Mouse (Mus musculus) limb, embryonic 11.5 days (tissue): ENCODE data around the gene Rfc2. TPM values are rescaled to one million over a fixed set of nuclear protein-coding genes. Genes with fewer than 3 reads are reported as not detected.

Experiments
- ATAC-seq: fragments of 200-750 bp; cut with Nextera tagmentation; 2 replicates; pipeline ENCODE4 v1.8.0; 2017; ENCODE audit warnings: low read depth; ENCODE audit not compliant: insufficient number of reproducible peaks, low FRiP score, low TSS enrichment
- DNase-seq: peaks from one replicate; pipeline ENCODE4 v3.0.0-alpha.2; 2015; ENCODE audit warnings: low spot score
- H3K27ac ChIP-seq: fragments of 300-500 bp; sonication (generic); replicated peaks from 2 replicates; pipeline ENCODE4 v1.5.1; 2014; ENCODE audit warnings: low read depth, mild to moderate bottlenecking, low read length
- H3K27me3 ChIP-seq: fragments of 300-500 bp; sonication (generic); 2 replicates; pipeline ENCODE4 v1.6.1; 2014; ENCODE audit warnings: mild to moderate bottlenecking, low read length, mixed read lengths; ENCODE audit not compliant: control insufficient read depth, insufficient read depth
- H3K36me3 ChIP-seq: fragments of 300-500 bp; sonication (generic); 2 replicates; pipeline ENCODE4 v1.6.1; 2014; ENCODE audit warnings: mild to moderate bottlenecking, low read length, moderate library complexity, mixed read lengths; ENCODE audit not compliant: control insufficient read depth, insufficient read depth
- H3K4me1 ChIP-seq: fragments of 300-500 bp; sonication (generic); 2 replicates; pipeline ENCODE4 v1.6.1; 2014; ENCODE audit warnings: low read length, mixed read lengths; ENCODE audit not compliant: control insufficient read depth, insufficient read depth
- H3K4me2 ChIP-seq: fragments of 300-500 bp; sonication (generic); 2 replicates; pipeline ENCODE4 v1.6.1; 2014; ENCODE audit warnings: low read depth, mild to moderate bottlenecking, moderate library complexity; ENCODE audit not compliant: severe bottlenecking
- H3K4me3 ChIP-seq: fragments of 300-500 bp; sonication (generic); 2 replicates; pipeline ENCODE4 v1.5.1; 2014; ENCODE audit warnings: low read depth, low read length
- H3K9ac ChIP-seq: fragments of 300-500 bp; sonication (generic); 2 replicates; pipeline ENCODE4 v1.6.1; 2014; ENCODE audit warnings: mild to moderate bottlenecking, low read length
- H3K9me3 ChIP-seq: fragments of 300-500 bp; sonication (generic); 2 replicates; pipeline ENCODE4 v1.6.1; 2016; ENCODE audit warnings: low read length; ENCODE audit not compliant: control insufficient read depth
- WGBS: fragments of 180-500 bp; shearing (Covaris S2); extraction: QIAGEN DNeasy Blood & Tissue Kit; methylation state at CpG from one replicate; pipeline ENCODE4 v1.1.7; 2014; 5-methylcytosine and 5-hydroxymethylcytosine counted together
- polyA plus RNA-seq: library from polyadenylated mRNA; unstranded; fragments of >200 nt; fragmentation: Nextera tagmentation; extraction: Ambion mirVana; gene quantifications from 2 replicates; pipeline ENCODE4 v1.2.1, GENCODE M21; 2014

Rfc2 gene
- polyA plus RNA-seq, 1 experiment from 2014 or later, result 420 TPM

- Histone ChIP-seq H3K9me3 (no peaks in the 10 kb centered on the region), H3K4me2 (no peak overlapping the region), H3K4me3 (no peak overlapping the region), H3K36me3 (no peaks in the 10 kb centered on the region), H3K4me1 (0 out of 2 replicates have a peak, but pooled peaks cover 4% of the 10 kb centered on the region), H3K27me3 (no peaks in the 10 kb centered on the region), H3K9ac (no peak overlapping the region), H3K27ac (no peak overlapping the region)
- ATAC-seq (no peak), DNase-seq (no peak)
- WGBS, result 86% methylated on average over 11 of the region's 11 CpGs
Observed at GRCm38 (mm10) chr5:134604376-134604775, 23.2 kb downstream of the Rfc2 start.

GRCm38 (mm10) chr5:134606314-134606713, 25.1 kb downstream of the Rfc2 start:
- DNase-seq, result no peak
- Histone ChIP-seq H3K4me2 (no peak overlapping the region), H3K27ac (no peak overlapping the region), H3K36me3 (no peaks in the 10 kb centered on the region), H3K9me3 (no peaks in the 10 kb centered on the region), H3K27me3 (no peaks in the 10 kb centered on the region), H3K4me1 (no peaks in the 10 kb centered on the region), H3K4me3 (no peak overlapping the region), H3K9ac (no peak overlapping the region)
- ATAC-seq, result no peak

- Histone ChIP-seq H3K4me3 (no peak overlapping the region), H3K9ac (no peak overlapping the region), H3K4me2 (no peak overlapping the region), H3K9me3 (no peaks in the 10 kb centered on the region), H3K27me3 (no peaks in the 10 kb centered on the region), H3K27ac (no peak overlapping the region), H3K4me1 (no peaks in the 10 kb centered on the region), H3K36me3 (no peaks in the 10 kb centered on the region)
- DNase-seq, result no peak
- no peak for ATAC-seq
- 72% methylated on average over 5 of the region's 5 CpGs for WGBS
Observed at GRCm38 (mm10) chr5:134607121-134607520, 26.0 kb downstream of the Rfc2 start.

GRCm38 (mm10) chr5:134609916-134610643, 28.9 kb downstream of the Rfc2 start:
- 85% methylated on average over 12 of the region's 12 CpGs for WGBS
- H3K27ac ChIP-seq, result no peak overlapping the region
- no peaks in the 10 kb centered on the region for H3K4me1 ChIP-seq
- no peak overlapping the region for H3K4me3 ChIP-seq
- H3K36me3 ChIP-seq, result no peaks in the 10 kb centered on the region
- no peaks in the 10 kb centered on the region for H3K27me3 ChIP-seq
- H3K4me2 ChIP-seq, result no peak overlapping the region
- H3K9ac ChIP-seq, result no peak overlapping the region
- no peak for DNase-seq
- no peaks in the 10 kb centered on the region for H3K9me3 ChIP-seq
- ATAC-seq, result no peak

- WGBS, result 67% methylated on average over 8 of the region's 8 CpGs
- H3K27me3 ChIP-seq, result no peaks in the 10 kb centered on the region
- H3K27ac ChIP-seq, result no peak overlapping the region
- ATAC-seq (no peak), DNase-seq (no peak)
- no peak overlapping the region for H3K9ac ChIP-seq
- H3K36me3 ChIP-seq, result no peaks in the 10 kb centered on the region
- no peaks in the 10 kb centered on the region for H3K4me1 ChIP-seq
- no peaks in the 10 kb centered on the region for H3K9me3 ChIP-seq
- H3K4me3 ChIP-seq, result no peak overlapping the region
- H3K4me2 ChIP-seq, result no peak overlapping the region
Observed at GRCm38 (mm10) chr5:134611810-134612521, 30.8 kb downstream of the Rfc2 start.

GRCm38 (mm10) chr5:134613727-134614126, 32.6 kb downstream of the Rfc2 start:
- 85% methylated on average over 9 of the region's 9 CpGs for WGBS
- DNase-seq (no peak), ATAC-seq (no peak)
- Histone ChIP-seq H3K36me3 (peaks cover 6% of the 10 kb centered on the region; the same call in 1 of the 2 replicates), H3K9ac (no peak overlapping the region), H3K4me3 (no peak overlapping the region), H3K4me1 (no peaks in the 10 kb centered on the region), H3K27me3 (no peaks in the 10 kb centered on the region), H3K9me3 (no peaks in the 10 kb centered on the region), H3K27ac (no peak overlapping the region), H3K4me2 (no peak overlapping the region)

- Histone ChIP-seq H3K27ac (no peak overlapping the region), H3K27me3 (no peaks in the 10 kb centered on the region), H3K36me3 (peaks cover 10% of the 10 kb centered on the region), H3K9ac (no peak overlapping the region), H3K4me3 (no peak overlapping the region), H3K4me1 (no peaks in the 10 kb centered on the region), H3K9me3 (no peaks in the 10 kb centered on the region), H3K4me2 (no peak overlapping the region)
- no peak for DNase-seq
- ATAC-seq, result no peak
- 92% methylated on average over 8 of the region's 8 CpGs for WGBS
Observed at GRCm38 (mm10) chr5:134614296-134614695, 33.1 kb downstream of the Rfc2 start.

- Histone ChIP-seq H3K36me3 (peaks cover 16% of the 10 kb centered on the region), H3K27ac (no peak within 1 kb of the TSS), H3K9ac (no peak within 1 kb of the TSS), H3K4me2 (no peak within 1 kb of the TSS), H3K4me3 (no peak within 1 kb of the TSS), H3K4me1 (no peaks in the 10 kb centered on the region), H3K9me3 (no peaks in the 10 kb centered on the region), H3K27me3 (no peaks in the 10 kb centered on the region)
- no peak for ATAC-seq
- WGBS, result 87% methylated on average over 7 of the region's 7 CpGs
- DNase-seq, result no peak
Observed at GRCm38 (mm10) chr5:134614802-134615201, 33.6 kb downstream of the Rfc2 start, which contains the start of gene Lat2. Gene Lat2 (minus strand): TSS chr5:134615025.
